Mouse (Mus musculus) heart, postnatal 0 days (tissue): Measurements from ENCODE around the gene Cdk6. TPM values are rescaled to one million over a fixed set of nuclear protein-coding genes. Genes with fewer than 3 reads are reported as not detected.
A peak's percentile ranks its signal among the peaks of the same experiment; 100 is the strongest.

Source experiments
- ATAC-seq: fragments of 200-750 bp; cut with Nextera tagmentation; 2 replicates; pipeline ENCODE4 v1.8.0; 2017; ENCODE audit warnings: low read depth, moderate number of reproducible peaks, moderate library complexity; ENCODE audit not compliant: insufficient read depth
- DNase-seq: peaks from one replicate; pipeline ENCODE4 v3.0.0-alpha.2; 2016; ENCODE audit warnings: low spot score
- H3K27ac ChIP-seq: fragments of 300-500 bp; sonication (generic); 2 replicates; pipeline ENCODE4 v1.5.1; 2014; ENCODE audit warnings: low read depth, mild to moderate bottlenecking
- H3K27me3 ChIP-seq: fragments of 300-500 bp; sonication (generic); 2 replicates; pipeline ENCODE4 v1.6.1; 2014; ENCODE audit warnings: low read length, mixed read lengths; ENCODE audit not compliant: control insufficient read depth, insufficient read depth
- H3K36me3 ChIP-seq: fragments of 300-500 bp; sonication (generic); replicated peaks from 2 replicates; pipeline ENCODE4 v1.6.1; 2014; ENCODE audit warnings: low read length, mixed read lengths; ENCODE audit not compliant: control insufficient read depth, insufficient read depth
- H3K4me1 ChIP-seq: fragments of 300-500 bp; sonication (generic); 2 replicates; pipeline ENCODE4 v1.6.1; 2014; ENCODE audit warnings: antibody characterized with exemption; ENCODE audit not compliant: control insufficient read depth, insufficient read depth
- H3K4me2 ChIP-seq: fragments of 300-500 bp; sonication (generic); 2 replicates; pipeline ENCODE4 v1.6.1; 2014; ENCODE audit warnings: low read depth, mild to moderate bottlenecking, low read length, moderate library complexity
- H3K4me3 ChIP-seq: fragments of 300-500 bp; sonication (generic); 2 replicates; pipeline ENCODE4 v1.5.1; 2014; ENCODE audit warnings: low read depth, low read length
- H3K9ac ChIP-seq: fragments of 300-500 bp; sonication (generic); replicated peaks from 2 replicates; pipeline ENCODE4 v1.6.1; 2014; ENCODE audit warnings: low read depth, low read length, mixed read lengths
- H3K9me3 ChIP-seq: fragments of 300-500 bp; sonication (generic); replicated peaks from 2 replicates; pipeline ENCODE4 v1.6.1; 2016; ENCODE audit warnings: low read length; ENCODE audit not compliant: control insufficient read depth
- CTCF ChIP-seq: IDR thresholded peaks from 2 replicates; pipeline ENCODE4 v1.5.1; 2016; ENCODE audit warnings: antibody characterized with exemption, control low read depth, low read depth
- EP300 ChIP-seq: IDR thresholded peaks from 2 replicates; pipeline ENCODE4 v1.6.1; 2016; ENCODE audit warnings: antibody characterized with exemption, low read depth
- WGBS: fragments of 180-500 bp; shearing (Covaris S2); extraction: QIAGEN DNeasy Blood & Tissue Kit; methylation state at CpG from one replicate; pipeline ENCODE4 v1.1.7; 2014; 5-methylcytosine and 5-hydroxymethylcytosine counted together
- polyA plus RNA-seq: library from polyadenylated mRNA; unstranded; fragments of >200 nt; fragmentation: Nextera tagmentation; extraction: Ambion mirVana; gene quantifications from 2 replicates; pipeline ENCODE4 v1.2.1, GENCODE M21; 2015
- total RNA-seq: library from RNA; depleted of rRNA; stranded (reverse); fragments of >200 nt; gene quantifications from 2 replicates; pipeline ENCODE4 v1.2.3, GENCODE M21; 2014; ENCODE audit warnings: low replicate concordance

Cdk6 gene
- total and polyA plus RNA-seq, 2 experiments from 2014 or later = 19.2 to 43.0 TPM

DNA sequence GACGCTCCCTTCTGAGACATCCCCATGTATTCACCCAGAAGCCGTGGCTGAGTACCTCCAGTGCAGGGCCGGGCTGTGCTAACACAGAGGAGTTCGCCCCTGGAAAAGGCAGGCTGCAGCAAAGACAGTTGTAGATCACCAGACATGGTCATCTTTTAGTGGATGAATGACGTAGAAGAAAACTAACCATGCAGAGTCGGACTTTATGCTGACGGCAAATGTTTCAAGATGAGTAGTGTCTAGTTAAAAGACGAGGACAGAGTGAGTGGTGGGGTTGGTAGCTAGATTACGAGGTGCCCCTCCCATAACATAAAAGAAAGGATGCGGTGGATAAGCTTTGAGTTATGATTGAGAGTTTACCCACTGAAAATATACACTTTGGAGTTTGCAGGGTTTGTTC, 33.5 kb downstream of the Cdk6 start:
- Histone ChIP-seq H3K4me3 (no peak overlapping the region), H3K9ac (no peak overlapping the region), H3K27ac (no peak overlapping the region; the same call in 1 of the 2 replicates), H3K27me3 (no peaks in the 10 kb centered on the region), H3K4me2 (no peak overlapping the region), H3K36me3 (no peaks in the 10 kb centered on the region), H3K4me1 (peaks cover 13% of the 10 kb centered on the region), H3K9me3 (no peaks in the 10 kb centered on the region)
- ATAC-seq = no peak
- no peak for DNase-seq
- TF ChIP-seq EP300 (no peak), CTCF (no peak)
- WGBS = 86% methylated on average over 10 of the region's 10 CpGs

DNA sequence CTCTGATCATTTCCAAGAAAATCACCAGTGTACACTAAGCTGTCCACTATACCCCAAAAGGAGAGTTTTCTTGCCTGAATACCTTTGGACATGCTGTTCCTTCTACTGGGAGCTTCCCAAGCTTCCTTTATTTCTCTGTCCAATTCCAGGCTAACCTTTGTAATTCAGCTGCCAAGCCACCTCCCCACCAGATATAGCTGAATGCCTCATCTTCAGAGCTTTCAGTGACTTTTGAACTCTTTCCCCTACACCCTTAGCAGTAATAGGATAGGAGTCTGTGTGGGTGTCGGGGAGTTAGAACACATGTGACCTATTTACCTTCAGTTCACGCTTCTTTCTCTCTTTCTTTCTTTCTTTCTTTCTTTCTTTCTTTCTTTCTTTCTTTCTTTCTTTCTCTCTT, 34.9 kb downstream of the Cdk6 start:
- no peak for TF ChIP-seq CTCF
- no peak for TF ChIP-seq EP300
- Histone ChIP-seq H3K27me3 (no peaks in the 10 kb centered on the region), H3K9ac (no peak overlapping the region), H3K9me3 (no peaks in the 10 kb centered on the region), H3K27ac (no peak overlapping the region), H3K4me1 (peaks cover 27% of the 10 kb centered on the region), H3K36me3 (no peaks in the 10 kb centered on the region), H3K4me2 (no peak overlapping the region), H3K4me3 (no peak overlapping the region)
- WGBS = 95% methylated on average over 2 of the region's 2 CpGs
- DNase-seq (peak; percentile 4), ATAC-seq (no peak)

DNA sequence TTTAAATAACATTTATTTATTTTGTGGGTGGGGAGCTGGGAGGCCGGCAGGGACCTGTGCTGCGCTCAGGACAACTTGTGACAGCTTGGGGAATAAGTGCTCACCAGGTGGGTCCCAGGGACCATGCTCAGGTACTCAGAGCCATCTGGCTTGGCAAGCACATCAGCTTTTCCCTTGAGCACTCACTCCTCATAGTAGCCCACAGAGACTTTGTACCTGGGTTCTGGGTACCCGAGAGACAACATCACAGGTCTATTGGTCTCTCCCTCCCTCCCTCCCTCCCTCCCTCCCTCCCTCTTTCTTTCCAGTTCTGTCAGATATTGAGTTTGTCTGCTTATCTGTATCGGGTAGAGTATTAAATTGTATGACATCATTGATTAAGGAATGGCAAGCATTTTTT, 38.0 kb downstream of the Cdk6 start:
- Histone ChIP-seq H3K4me2 (no peak overlapping the region), H3K36me3 (no peaks in the 10 kb centered on the region), H3K9me3 (no peaks in the 10 kb centered on the region), H3K27ac (no peak overlapping the region), H3K4me3 (no peak overlapping the region), H3K4me1 (peaks cover 43% of the 10 kb centered on the region), H3K9ac (no peak overlapping the region), H3K27me3 (no peaks in the 10 kb centered on the region)
- 65% methylated on average over 4 of the region's 4 CpGs for WGBS
- ATAC-seq (no peak), DNase-seq (no peak)
- TF ChIP-seq CTCF (no peak), EP300 (no peak)

DNA sequence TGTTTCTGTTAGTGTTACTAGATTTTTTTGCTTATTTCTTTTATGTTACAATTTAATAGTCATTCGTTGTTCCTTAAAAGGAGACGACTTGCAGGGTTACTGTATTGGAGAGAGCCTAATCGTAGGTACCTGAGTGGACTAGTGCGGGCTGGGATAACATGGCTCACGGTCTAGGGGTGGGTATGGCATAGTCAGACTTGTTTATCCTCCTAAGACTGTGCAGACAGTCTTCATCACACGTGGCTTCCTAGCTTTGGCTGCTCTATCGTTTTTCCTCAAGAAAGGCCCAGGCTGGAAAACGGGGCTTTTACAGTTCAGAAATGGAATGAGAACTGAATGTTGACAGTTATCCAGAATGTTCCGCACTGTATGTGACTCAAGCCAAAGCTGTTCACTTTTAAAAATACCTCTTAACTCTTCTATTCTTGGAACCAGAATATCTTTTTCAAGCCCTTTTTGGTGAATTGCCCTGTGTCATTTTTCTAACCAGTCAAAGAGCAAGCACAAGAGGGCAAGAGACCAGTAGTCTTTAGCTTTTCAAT, 39.5 kb downstream of the Cdk6 start:
- H3K27ac ChIP-seq = peak overlapping the region; percentile 79
- 51% methylated on average over 9 of the region's 9 CpGs for WGBS
- peaks cover 51% of the 10 kb centered on the region for H3K4me1 ChIP-seq

DNA sequence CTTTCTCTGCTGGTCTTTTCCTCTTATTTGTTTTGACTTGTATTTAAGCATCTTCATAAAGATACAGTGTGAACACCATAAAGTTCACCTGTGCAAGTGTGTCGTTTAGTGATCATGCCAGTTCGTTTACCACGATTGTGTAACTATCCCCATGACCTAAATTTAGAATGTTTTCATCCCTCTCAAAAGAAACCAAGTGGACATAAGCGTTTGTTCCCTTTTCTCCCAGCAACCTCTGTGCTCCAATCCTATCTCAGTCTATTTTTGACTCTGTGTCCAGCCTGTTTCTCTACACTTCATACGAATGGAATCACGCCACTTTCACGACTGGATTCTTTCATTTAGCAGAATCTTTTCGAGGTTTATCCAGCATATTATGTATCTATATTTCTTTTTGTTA, 40.5 kb downstream of the Cdk6 start:
- no peaks in the 10 kb centered on the region for H3K27me3 ChIP-seq
- DNase-seq = peak; percentile 87
- no peaks in the 10 kb centered on the region for H3K9me3 ChIP-seq
- H3K9ac ChIP-seq = no peak overlapping the region
- 27% methylated on average over 8 of the region's 8 CpGs for WGBS
- H3K4me2 ChIP-seq = peak overlapping the region; percentile 10; the same call in 1 of the 2 replicates
- no peak overlapping the region for H3K4me3 ChIP-seq
- no peaks in the 10 kb centered on the region for H3K36me3 ChIP-seq
- H3K4me1 ChIP-seq = peaks cover 61% of the 10 kb centered on the region
- TF ChIP-seq CTCF (no peak), EP300 (no peak)
- peak; percentile 73 for ATAC-seq
- H3K27ac ChIP-seq = peak overlapping the region; percentile 79

More for the DNA sequence above, 39.5 kb downstream of the Cdk6 start:
- no peak overlapping the region for H3K9ac ChIP-seq
- DNase-seq = peak; percentile 52
- H3K9me3 ChIP-seq = no peaks in the 10 kb centered on the region
- TF ChIP-seq CTCF (no peak), EP300 (no peak)
- peak; percentile 43; the same call in 1 of the 2 replicates for ATAC-seq
- no peak overlapping the region for H3K4me2 ChIP-seq
- no peak overlapping the region for H3K4me3 ChIP-seq
- H3K27me3 ChIP-seq = no peaks in the 10 kb centered on the region
- no peaks in the 10 kb centered on the region for H3K36me3 ChIP-seq
